ENCODE assay signal across 17 mouse cellular contexts in genomic region chr15:56438370-56438769, GRCm38 (mm10).
"Had no signal": no experiment of that assay in that cellular context is flagged by ENCODE, and none has a peak within 500 bp of the region (broad histone marks: within the 10 kb centered on the region; RNA-seq: fewer than 3 reads in every experiment).

No protein-coding gene starts in this region.

- H3K9ac ChIP-seq: liver, embryonic 13.5 days; liver, embryonic 15.5 days; liver, postnatal 0 days; lung, embryonic 15.5 days; midbrain, embryonic 12.5 days; neural tube, embryonic 12.5 days had no signal

- H3K9me3 ChIP-seq: liver, embryonic 13.5 days; liver, embryonic 15.5 days; lung, embryonic 15.5 days; midbrain, embryonic 12.5 days; neural tube, embryonic 12.5 days had no signal

- H3K4me2 ChIP-seq: liver, embryonic 13.5 days; liver, embryonic 15.5 days; lung, embryonic 15.5 days; midbrain, embryonic 12.5 days; neural tube, embryonic 12.5 days had no signal

- H3K36me3 ChIP-seq: liver, embryonic 13.5 days; liver, embryonic 15.5 days; lung, embryonic 15.5 days; midbrain, embryonic 12.5 days; neural tube, embryonic 12.5 days had no signal

- ATAC-seq: liver, postnatal 0 days; lung, postnatal 0 days; midbrain, embryonic 16.5 days had no signal

- H3K27me3 ChIP-seq: liver, embryonic 13.5 days; liver, embryonic 15.5 days; lung, embryonic 15.5 days; midbrain, embryonic 12.5 days; neural tube, embryonic 12.5 days had no signal

- H3K27ac ChIP-seq: liver, embryonic 13.5 days; liver, embryonic 15.5 days; lung, embryonic 15.5 days; midbrain, embryonic 12.5 days; neural tube, embryonic 12.5 days had no signal

- DNase-seq: liver, embryonic 13.5 days; liver, postnatal 0 days; lung, adult 2 months; lung, postnatal 4 days; midbrain, embryonic 14.5 days; right cerebral cortex, postnatal 14 days; right cerebral cortex, postnatal 4 days; spleen, adult 18-20 months; thymus, adult 18-20 months; thymus, postnatal 14 days; thymus, postnatal 36 days had no signal

- H3K4me3 ChIP-seq: liver, embryonic 13.5 days; liver, embryonic 15.5 days; lung, embryonic 15.5 days; midbrain, embryonic 12.5 days; neural tube, embryonic 12.5 days had no signal

- H3K4me1 ChIP-seq: liver, embryonic 13.5 days; liver, embryonic 15.5 days; lung, embryonic 15.5 days; midbrain, embryonic 12.5 days; neural tube, embryonic 12.5 days had no signal
